14 mouse cellular contexts compared by ENCODE assay signal in genomic region chr10:20058841-20059240, GRCm38 (mm10).
A peak's percentile ranks its signal among the peaks of the same experiment; 100 is the strongest.
DNase-seq lines count a peak whose midpoint lies in the region; ATAC-seq and TF ChIP-seq lines count a peak whose summit lies in the region.
"Had no signal": no experiment of that assay in that cellular context is flagged by ENCODE, and none has a peak within 500 bp of the region (broad histone marks: within the 10 kb centered on the region; RNA-seq: fewer than 3 reads in every experiment).

No protein-coding gene starts in this region.

- H3K27ac ChIP-seq in gastrocnemius, adult 2 months = peak overlapping the region; percentile 64
- H3K27ac ChIP-seq in bone marrow, adult 2 months (ENCODE audit: control insufficient read depth, insufficient read depth, low read depth, low read length, poor library complexity) = peak overlapping the region; percentile 87; the same call in 1 of the 2 replicates
- H3K27ac ChIP-seq in midbrain, embryonic 10.5 days (replicated peaks) = no peak overlapping the region
- H3K27ac ChIP-seq: forebrain, embryonic 13.5 days; midbrain, embryonic 13.5 days had no signal

- intact Hi-C loops in gastrocnemius, adult 2 months (cut with DNase I) = no loop called here

- ATAC-seq in monocyte, adult 5-6 weeks (replicated peaks; ENCODE audit: insufficient number of reproducible peaks, low FRiP score, low TSS enrichment, poor library complexity, severe bottlenecking) = peak; percentile 42
- ATAC-seq: midbrain, embryonic 13.5 days had no signal

- TF ChIP-seq CTCF in gastrocnemius, adult 2 months (IDR thresholded peaks at IDR 0.05) = no peak
- no peak for TF ChIP-seq CTCF in bone marrow, adult 2 months (IDR thresholded peaks at IDR 0.05; ENCODE audit: control insufficient read depth, insufficient read depth, low read length)

- TF ChIP-seq POLR2A in bone marrow, adult 2 months (IDR thresholded peaks at IDR 0.05; ENCODE audit: borderline replicate concordance, control insufficient read depth, low read depth, low read length) = no peak

- no peaks in the 10 kb centered on the region for H3K9me3 ChIP-seq in midbrain, embryonic 10.5 days (replicated peaks)
- H3K9me3 ChIP-seq: forebrain, embryonic 13.5 days; midbrain, embryonic 13.5 days had no signal

- H3K27me3 ChIP-seq in midbrain, embryonic 10.5 days (ENCODE audit: low read depth, poor library complexity, severe bottlenecking) = no peaks in the 10 kb centered on the region
- H3K27me3 ChIP-seq: forebrain, embryonic 13.5 days; midbrain, embryonic 13.5 days had no signal

- DNase-seq in gastrocnemius, adult 2 months = no peak
- DNase-seq in gastrocnemius, postnatal 25 days = no peak
- DNase-seq in lung, postnatal 25 days (ENCODE audit: low spot score) = peak; percentile 24
- DNase-seq in lung, postnatal 10 days = no peak
- no peak for DNase-seq in midbrain, embryonic 10.5 days (ENCODE audit: low spot score)
- no peak for DNase-seq in neural tube, embryonic 10.5 days (ENCODE audit: extremely low spot score, low spot score)
- DNase-seq: cerebellum, adult 2 months; heart, postnatal 14 days; kidney, adult 9 months; lung, embryonic 14.5 days had no signal

- WGBS in bone marrow, adult 2 months = 7% methylated on average over 10 of the region's 10 CpGs
- 83% methylated on average over 10 of the region's 10 CpGs for WGBS in midbrain, embryonic 10.5 days

- H3K36me3 ChIP-seq in midbrain, embryonic 10.5 days = no peaks in the 10 kb centered on the region
- H3K36me3 ChIP-seq: midbrain, embryonic 13.5 days had no signal

- no peak overlapping the region for H3K4me3 ChIP-seq in gastrocnemius, adult 2 months
- no peak overlapping the region for H3K4me3 ChIP-seq in bone marrow, adult 2 months (replicated peaks; ENCODE audit: control insufficient read depth, low read depth, low read length)
- no peak overlapping the region for H3K4me3 ChIP-seq in midbrain, embryonic 10.5 days
- H3K4me3 ChIP-seq: forebrain, embryonic 13.5 days; midbrain, embryonic 13.5 days had no signal

- H3K4me1 ChIP-seq in bone marrow, adult 2 months (ENCODE audit: control insufficient read depth, insufficient read depth, low read length) = peaks cover 21% of the 10 kb centered on the region
- no peaks in the 10 kb centered on the region; the same call in 1 of the 2 replicates for H3K4me1 ChIP-seq in midbrain, embryonic 10.5 days
- H3K4me1 ChIP-seq: forebrain, embryonic 13.5 days; midbrain, embryonic 13.5 days had no signal
